Mouse (Mus musculus): ENCODE data around the gene Rundc3a.
"Not testable (repeated sequence)": the region's sequence is repeated elsewhere in the genome, so short reads cannot be mapped to it uniquely, and the experiment has no call there.

Rundc3a gene

DNA sequence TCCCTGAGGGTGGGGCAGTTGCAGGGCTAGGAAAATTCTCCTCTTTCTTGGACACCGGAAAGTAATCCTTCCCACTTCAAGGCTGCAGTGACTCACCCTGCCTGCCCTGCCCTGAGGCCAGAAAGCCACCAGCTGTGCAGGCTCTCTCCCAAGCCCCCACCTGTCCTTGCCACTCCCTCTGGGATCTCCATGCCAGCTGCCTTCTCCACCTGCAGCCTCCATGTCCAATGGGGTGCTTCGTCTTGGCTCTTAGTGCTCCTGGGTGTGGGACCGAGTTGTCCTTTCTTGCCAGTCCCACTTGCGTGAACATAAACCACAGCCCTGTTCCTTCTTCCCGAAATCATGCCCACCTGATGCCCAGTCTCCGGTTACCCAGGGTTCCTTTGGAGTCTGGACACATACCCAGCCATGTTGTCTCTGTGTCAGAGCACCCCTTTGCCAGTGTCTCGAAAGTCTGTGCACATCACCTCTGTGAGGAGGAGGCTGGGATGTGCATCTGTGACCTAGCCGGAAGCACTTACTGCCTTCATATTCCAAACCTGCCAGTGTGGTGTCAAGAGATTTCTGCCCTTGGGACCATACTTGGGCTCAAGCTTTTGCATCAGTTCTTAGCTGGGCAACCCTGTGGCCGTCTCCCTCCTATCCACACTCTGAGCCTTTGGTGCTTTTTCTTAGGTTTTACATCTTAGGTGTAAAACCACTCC, 1.4 kb downstream of the Rundc3a start:
- no peak for DNase-seq

DNA sequence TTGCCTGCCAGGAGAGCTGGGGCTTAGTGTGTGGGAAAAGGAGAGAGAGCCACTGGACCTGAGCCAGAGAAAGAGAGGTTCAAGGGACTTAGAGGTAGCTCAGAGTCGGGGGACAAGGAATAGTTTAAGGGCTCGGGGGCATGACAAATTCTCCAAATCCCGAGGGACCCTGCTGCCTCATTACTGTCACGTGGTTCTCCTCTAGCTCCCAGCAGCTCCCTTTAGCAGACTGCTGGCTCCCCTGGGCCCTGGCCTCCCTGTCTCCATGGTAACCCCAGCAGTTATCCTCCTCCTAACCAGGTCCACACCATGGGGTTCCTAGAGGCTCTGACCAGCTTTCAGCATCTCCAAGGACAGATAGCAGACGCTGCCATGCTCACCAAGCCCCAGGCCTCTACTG, 2.0 kb downstream of the Rundc3a start:
- DNase-seq = no peak

DNA sequence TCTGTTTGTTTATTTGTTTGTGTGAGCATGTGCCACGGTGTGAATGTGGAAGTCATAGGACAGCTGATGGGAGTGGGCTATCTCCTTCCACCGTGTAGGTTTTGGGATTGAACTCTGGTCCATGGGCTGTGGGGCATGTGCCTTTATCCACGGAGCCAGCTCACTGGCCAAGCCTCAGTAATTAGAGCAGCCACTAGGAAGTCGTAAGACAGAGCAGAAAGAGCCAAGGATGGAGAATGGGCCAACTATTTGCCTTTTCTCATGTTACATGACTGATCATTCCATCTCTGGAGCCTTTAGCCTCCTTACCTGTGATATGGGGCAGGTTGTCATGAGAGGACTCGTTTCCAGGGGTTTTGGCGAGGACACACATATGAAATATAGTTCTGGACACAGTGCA, 3.1 kb downstream of the Rundc3a start:
- DNase-seq = no peak

DNA sequence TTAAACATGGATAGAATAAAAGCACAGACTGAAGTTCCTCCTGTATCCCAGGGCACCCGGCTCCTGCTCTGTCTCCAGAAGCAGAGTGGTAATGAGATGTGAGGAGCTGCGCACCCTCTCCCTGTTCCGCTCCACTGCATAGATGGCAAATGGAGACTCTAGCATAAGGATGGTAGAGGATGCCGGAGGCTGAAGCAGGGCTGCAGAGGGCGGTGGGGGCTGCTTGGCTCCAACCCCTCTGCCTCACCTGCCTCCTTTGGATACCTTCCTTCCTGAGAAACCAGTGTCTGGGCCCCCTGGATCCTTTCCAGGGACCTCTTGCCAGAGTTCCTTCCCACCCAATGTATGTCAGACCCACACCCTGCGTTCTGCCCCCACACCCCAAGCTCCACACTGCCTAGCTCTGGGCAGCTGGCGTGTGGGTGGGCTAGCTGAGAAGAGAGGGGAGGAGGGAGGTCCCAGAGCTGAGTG, 3.5 kb downstream of the Rundc3a start:
- no peak for DNase-seq

DNA sequence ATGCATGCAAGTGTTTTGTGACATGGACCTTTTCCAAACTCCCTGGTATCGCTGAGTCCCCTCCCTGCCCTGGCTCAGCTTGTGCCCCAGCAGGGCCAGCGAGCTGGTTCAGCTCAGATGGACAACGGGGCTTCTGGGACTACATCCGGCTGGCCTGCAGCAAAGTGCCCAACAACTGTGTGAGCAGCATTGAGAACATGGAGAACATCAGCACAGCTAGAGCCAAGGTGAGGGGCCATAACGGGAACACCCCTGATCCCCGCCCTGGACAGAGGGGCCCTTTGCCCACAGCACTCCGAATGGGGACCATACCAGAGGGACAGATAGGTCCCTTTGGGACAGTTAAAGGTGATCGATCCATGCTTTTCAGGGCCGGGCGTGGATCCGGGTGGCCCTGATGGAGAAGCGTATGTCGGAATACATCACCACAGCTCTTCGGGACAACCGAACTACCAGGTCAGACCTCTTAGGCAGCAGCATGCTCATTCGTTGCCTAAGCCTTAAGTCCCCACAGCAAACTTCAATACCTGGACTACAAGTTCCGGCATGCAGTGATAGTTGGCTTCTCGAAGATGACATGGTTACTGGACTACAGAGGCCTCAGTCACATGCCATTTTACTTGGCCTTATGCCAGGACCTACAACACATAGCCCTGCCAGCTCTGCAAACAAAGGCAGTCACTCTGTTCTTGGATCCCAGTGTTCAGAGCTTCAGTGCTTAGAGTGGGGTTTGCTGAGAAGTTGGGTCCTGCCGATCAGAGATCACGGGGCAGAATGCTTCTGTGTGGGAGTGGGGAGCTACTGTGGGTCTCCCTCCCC, 5.0 kb downstream of the Rundc3a start:
- no peak for DNase-seq

DNA sequence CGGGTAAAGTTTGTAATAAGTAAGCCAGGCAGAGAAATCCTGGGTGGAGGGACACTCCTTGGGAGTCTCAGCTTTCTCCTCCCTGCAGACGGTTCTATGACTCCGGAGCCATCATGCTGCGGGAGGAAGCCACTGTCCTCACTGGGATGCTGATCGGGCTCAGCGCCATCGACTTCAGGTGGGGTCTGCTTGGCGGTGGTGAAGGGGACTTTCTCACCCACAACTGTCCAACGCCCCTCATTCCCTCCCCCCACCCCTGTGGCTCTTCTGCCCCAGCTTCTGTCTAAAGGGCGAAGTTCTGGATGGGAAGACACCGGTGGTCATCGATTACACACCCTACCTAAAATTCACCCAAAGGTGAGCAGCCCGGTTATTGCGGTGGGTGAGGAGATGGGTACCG, 5.9 kb downstream of the Rundc3a start:
- DNase-seq = no peak

DNA sequence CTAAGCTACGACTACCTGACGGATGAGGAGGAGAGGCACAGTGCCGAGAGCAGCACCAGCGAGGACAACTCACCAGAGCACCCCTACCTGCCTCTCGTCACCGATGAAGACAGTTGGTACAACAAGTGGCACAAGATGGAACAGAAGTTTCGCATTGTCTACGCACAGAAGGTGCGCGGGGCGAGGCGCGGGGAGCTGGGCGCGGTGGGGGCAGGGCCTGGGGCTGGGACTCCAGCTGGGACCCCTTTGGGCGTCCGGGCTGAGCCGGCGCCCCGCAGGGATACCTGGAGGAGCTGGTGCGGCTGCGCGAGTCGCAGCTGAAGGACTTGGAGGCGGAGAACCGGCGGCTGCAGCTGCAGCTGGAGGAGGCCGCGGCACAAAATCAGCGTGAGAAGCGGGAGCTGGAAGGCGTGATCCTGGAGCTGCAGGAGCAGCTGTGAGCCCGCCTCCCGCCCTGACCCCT, 6.4 kb downstream of the Rundc3a start:
- no peak for DNase-seq

DNA sequence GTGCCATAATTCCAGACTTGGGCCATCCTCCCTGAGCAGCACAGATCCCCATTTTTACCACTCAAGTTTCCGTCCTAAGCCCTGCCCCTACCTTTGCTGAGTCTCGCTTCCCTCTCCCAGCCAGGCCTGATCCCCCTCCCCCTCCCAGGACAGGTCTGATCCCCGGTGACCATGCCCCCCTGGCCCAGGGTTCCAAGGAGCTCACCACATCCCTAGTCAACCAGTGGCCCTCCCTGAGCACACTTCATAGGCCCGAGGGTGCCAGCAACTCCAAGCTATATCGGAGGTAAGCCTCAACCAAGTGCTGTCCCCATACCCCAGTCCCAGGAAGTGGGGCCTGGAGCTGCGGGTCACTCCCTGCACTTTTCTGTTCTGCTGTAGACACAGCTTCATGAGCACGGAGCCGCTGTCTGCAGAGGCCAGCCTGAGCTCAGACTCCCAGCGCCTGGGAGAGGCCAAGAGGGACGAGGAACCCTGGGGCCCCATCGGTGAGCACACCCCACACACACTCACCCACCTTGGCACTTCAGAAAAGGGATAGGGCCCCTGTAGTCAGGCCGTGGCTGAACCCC, 7.4 kb downstream of the Rundc3a start:
- DNase-seq = no peak

DNA sequence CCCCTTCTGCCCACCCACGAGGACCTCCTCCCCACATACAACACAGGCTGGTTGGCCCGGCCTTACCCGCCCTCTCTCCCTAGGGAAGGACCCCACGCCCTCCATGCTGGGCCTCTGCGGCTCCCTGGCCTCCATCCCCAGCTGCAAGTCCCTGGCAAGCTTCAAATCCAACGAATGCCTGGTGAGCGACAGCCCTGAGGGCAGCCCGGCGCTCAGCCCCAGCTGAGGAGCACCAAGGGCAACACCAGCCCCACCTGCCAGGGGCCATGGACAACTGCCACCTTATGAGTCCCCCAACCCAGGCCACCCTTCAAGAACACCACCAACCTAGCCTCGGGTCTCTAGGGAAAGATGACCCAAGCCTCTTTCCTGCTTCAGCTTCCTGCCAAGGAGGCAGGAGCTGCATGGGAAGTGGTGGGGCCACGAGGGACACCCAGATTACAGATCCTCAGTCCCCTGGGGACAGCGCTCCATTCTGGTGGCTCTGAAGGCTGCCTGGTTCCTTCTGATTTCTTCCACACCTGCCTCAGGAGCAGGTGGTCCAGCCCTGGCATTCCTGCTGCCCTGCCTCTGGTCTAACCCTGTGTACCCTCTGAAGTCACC, 8.8 kb downstream of the Rundc3a start:
- DNase-seq = no peak

DNA sequence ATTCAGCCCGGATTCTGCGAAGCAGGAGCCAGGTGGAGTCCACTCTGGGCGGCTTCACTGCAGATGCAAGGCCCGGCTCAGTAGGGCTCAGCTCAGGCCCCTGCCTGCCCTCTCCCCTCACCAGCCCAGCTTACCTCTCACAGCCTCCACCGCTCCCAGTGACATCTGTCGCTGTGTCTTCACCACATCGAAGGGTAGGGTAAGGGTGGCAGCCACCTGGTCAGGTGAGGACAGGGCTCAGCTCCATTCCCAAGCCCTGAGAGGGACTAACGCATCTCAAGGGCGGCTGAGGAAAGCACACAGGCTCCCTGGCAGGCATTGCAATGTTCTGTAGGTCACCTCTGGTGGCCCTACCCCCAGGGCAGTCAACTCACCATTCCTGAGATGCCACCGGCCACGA, 10.5 kb downstream of the Rundc3a start:
- no peak for DNase-seq

DNA sequence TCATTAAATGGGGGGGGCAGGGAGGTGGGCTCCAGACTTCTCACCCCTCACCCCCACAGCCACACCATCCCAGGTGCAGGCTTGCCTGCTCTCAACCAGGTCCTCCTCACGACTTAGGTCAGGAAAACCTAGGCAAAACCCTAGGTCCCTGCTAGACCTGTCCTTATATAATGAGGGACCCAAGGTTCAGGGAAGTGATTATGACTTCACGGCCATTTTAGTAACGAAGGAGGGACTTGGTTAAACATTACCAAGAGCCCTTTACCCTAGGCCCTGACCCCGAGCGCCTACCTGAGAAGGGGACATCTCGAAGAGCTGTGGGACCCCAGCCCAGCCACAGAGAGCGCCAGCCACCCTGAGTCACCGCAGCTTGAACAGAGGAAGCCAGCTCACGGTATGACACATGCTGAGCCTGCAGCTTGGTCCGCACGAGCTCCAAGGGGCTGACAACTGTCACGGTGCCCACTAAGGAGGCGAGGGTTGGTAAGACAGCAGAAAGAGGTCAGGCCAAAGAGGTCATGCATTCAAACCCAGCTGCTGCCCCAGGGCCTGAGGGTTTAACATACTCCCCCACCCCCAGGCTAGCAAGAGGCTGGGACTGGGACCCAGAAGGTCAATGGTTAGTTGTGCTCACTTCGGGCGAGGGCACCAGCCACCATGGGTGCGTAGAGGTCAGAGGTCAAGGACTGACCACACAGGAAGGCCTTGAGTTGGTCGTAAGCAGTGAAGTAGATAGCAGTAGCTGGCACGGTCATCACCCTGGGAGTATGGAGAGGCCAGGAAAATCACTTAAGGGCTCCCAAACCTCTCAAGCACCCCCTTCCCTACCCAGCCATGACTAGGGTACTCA, 11.2 kb downstream of the Rundc3a start:
- DNase-seq = no peak

DNA sequence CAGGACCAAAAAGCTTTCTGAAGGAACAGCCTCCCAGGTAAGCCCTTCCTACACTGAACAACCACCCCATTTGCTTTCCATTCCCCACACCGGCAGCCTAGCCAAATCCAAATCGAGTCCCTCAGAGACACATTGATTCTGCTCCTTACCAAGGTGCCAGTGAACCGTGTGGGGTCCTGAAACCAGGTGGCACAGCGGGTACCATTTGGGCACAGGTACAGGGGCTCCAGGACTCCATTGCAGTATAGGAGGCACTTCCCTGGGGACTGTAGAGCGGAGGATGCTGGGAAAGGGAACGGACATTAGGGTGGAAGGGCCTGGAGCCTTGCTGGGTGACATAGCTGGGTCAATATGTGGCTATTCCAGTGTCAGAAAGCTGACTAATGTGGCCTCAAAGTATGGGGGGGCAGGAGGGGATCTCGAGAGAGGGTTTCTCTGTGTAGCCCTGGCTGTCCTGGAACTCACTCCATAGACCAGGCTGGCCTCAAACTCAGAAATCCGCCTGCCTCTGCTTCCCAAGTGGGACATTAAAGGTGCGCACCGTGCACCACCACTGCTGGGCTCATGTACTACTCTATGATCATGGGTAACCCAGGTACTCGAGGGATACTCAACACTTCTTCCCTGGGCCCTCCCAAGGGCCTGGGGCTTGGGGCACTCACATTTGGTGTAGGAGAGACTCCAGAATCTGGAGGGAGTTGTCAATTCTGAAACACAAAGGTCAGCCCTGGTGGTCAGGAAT, 12.5 kb downstream of the Rundc3a start:
- no peak for DNase-seq

DNA sequence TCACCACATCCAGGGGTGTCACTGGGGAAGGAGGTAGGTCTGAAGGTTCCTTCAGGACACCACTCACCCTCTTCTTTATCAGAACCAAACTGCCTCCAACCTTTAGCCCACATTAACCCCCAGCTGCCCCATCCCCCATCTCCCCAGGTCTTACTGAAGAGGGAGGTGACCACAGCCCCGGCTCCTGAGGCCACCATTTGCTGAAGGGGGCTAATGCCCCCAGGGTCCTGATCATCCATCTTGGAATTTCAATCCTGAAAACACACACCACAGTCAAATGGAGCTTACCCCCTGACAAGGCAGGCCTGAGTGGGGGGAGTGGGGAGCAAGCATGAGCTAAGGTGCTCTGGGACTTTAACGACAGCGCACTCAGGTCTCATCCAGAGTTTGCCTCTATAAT, 13.2 kb downstream of the Rundc3a start:
- DNase-seq = no peak

DNA sequence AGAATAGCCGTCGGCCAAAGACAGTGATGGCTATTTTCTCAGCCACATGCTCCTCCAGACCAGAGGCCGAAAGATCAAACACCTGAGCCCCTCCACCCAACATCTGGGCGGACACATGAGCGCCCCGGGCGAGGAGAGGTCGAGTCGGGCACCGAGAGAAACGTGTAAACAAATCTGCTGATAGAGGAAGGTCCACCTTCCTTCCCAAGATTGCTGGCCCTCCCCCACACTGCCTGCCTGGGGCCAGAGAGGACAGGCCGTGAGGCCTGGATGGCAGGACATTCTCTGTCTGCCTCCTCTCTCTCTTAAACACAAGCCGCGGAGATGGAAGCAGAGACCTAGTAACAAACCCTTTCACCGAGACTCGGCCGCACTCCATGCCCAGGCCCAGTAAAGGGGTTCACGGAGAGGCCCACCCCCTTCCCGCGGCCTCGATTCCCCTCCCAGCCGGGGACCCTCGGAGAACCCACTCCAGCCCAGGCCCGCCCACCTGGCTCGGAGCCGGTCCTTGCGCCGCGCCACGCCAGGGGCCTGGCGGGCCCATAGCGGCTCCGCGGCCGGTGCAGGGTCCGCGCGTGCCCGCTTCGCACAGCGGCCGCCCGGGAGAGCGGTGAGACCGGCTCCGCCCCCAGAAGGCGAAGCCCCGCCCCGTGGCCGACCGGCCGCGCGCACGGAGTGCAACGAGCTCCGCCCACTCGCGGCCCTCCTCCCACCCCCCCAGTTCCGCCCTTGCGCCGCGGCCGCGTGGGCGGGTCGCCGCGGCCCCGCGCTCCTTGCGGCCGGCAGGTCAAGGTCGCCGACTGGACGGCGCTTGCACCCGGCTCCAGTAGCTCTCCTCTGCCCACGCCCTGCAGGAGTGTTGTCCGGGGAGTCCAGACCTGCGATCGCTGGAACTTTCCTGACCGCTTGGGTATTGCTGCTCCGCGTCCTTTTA, 14.0 kb downstream of the Rundc3a start:
- peak; percentile 93 for DNase-seq

DNA sequence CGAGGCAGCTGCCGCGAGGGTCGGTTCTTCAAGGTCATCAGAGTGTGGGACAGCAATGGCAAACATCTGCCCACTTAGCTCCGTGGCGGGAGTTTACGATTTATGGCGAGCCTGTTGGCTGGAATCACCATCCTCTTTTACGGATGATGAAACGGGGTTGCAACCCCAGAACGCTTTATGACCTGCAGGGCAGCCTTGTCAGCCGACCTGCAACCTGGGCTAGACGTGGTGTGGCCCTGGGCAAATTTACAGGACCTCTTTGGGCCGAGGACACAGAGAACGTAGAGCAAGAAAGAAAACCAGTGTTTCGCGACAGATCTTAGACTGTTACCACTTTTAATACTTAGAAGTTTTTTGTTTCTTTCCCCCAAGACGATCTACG, 14.6 kb downstream of the Rundc3a start, which contains the start of gene Slc25a39:
TSS of gene Slc25a39 (minus strand) at position 113 of the 382 bp plus-strand sequence.
- no peak for DNase-seq

DNA sequence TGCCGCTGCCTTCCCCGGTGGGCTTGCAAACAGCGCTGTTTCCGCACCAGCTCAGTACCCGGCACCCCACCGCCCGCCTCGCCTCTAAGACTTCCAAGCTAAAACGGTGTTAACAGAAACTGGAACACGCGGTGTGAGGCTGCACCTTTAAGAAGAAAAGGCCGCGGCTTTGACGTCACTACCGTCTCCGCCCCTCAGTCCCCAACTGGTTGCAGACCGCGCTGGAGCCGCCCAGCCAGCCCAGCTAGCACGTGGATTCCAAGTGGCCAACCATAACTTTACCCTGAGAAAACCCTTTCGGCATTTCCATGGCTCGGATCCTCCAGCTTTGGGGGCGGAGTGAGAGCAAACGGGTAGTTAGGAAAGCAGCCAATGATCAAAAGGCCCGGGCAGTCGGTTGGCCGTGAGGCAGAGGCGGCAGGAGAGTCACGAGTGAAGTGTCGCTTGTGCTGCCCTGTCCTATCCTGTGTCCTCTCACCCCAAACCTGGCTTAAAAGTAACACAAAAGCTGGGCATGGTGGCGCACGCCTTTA, 15.2 kb downstream of the Rundc3a start:
- peak; percentile 93 for DNase-seq

DNA sequence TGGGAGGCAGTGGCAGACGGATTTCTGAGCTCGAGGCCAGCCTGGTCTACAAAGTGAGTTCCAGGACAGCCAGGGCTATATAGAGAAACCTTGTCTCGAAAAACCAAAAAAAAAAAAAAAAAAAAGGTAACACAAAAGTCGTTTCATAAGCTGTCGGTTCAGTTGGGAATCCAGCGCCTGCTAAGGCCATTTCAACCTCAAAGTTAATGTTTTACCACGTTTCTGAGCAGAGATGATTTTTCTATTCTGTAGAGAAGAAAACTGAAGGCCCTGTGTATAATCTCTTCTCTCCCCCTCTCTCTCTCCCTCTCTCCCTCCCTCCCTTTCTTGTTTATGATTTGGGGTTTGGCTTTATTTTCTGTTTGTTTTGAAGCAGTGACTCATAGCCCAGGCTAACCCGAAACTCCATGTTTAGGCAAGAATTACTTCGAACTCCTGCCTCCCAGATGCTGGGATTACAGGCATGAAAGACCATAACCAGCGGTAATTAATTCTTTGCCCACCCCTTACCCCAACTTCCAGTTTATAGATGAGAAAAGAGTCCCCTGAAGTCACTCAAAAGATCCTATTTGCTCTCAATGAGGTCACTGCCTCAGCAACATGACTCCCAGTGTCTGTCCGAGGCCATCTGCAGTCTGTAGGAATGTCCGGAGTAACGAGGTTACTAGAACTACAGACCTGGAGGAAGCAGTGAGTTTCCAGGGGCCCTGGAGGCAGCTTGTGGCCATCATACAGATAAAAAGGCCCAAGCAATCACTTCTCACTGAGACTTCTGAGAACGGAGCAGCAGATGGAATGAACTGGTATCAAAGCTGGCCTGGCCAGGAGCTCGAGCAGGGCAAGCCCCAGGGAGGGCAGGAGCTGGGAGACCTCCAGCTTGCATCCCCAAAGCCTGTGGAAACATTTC, 15.9 kb downstream of the Rundc3a start:
- DNase-seq = no peak

DNA sequence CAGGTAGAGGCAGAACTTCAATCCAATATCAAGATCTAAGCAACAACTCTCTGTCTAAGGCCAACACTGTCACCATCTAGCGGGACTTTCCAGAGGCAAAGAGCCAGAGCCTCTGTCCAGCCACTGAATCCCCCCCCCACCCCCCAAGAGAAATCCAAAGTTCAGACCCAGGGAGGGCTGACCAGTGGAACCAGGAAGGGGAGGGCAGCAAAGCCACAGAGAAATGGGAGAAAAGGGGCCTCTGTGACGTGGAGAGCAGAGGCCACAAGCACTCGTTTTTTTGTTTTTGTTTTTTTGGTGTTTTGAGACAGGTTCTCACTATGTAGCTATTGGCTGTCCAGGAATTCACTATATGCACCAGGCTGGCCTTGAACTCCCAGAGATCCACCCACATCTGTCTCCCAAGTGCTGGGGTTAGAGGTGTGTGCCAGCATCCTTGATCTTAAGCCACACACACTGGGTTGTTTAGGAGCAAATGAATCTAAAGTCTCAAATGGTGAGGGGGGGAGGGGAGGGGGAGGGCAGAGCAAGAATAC, 16.7 kb downstream of the Rundc3a start:
- no peak for DNase-seq

DNA sequence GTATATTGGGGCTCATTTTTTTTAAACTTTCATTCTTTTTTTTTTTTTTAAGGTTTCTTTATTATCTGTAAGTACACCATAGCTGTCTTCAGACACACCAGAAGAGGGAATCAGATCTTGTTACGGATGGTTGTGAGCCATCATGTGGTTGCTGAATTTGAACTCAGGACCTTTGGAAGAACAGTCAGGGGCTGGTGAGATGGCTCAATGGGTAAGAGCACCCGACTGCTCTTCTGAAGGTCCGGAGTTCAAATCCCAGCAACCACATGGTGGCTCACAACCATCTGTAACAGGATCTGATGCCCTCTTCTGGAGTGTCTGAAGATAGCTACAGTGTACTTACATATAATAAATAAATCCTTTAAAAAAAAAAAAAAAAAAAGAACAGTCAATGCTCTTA, 17.1 kb downstream of the Rundc3a start:
- DNase-seq = not testable (repeated sequence)

All from thymus, postnatal 25 days (tissue).